Mouse (Mus musculus): ENCODE measurements around the gene Cblc.

The Cblc gene

DNA sequence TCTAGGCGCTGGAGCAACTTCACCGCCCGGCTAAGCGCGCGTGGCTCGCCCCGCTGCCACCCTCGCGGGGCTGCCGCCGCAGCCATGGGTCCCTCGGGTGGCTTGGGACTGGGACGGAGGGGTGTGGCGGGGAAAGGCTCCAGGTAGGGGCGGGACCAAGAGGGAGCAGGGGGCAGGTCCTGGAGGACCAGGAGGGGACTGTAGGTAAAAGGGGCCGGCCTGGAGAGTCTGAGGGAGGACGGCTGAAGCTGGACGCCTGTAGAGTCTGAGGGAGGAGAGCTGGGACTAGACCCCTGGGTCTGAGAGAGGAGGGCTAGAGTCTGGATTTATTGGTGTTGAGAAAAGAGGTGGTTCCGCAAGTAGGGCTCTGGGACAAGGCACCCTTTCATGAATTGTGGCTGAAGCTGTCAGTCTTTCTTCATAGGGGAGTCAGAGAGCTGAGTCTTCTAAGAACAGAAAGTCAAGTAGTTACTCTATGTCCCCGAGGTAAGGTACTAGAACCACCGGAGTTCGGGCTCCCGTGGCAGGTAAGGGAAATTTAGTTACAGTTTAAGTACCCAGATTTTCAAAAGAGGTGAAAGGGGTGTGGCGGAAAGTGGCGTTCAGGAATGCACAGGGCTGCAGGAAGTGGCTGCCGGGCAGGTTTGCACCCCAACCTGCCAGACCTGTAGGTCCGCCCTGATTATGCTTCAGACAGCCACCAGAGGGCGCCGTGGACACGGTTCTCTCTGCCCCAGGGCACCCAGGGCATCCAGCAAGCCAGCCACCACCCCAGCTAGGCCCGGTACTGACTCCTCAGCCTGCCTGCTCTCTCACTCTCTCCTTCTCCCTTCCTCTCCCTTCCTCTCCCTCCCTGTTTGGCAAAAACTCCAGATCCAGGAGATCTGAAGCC lies at the start of gene Cblc:
TSS of gene Cblc (minus strand) at position 113 of the 892 bp plus-strand sequence.
- DNase-seq (ENCODE audit: extremely low read depth, low read depth, low spot score): no peak

DNA sequence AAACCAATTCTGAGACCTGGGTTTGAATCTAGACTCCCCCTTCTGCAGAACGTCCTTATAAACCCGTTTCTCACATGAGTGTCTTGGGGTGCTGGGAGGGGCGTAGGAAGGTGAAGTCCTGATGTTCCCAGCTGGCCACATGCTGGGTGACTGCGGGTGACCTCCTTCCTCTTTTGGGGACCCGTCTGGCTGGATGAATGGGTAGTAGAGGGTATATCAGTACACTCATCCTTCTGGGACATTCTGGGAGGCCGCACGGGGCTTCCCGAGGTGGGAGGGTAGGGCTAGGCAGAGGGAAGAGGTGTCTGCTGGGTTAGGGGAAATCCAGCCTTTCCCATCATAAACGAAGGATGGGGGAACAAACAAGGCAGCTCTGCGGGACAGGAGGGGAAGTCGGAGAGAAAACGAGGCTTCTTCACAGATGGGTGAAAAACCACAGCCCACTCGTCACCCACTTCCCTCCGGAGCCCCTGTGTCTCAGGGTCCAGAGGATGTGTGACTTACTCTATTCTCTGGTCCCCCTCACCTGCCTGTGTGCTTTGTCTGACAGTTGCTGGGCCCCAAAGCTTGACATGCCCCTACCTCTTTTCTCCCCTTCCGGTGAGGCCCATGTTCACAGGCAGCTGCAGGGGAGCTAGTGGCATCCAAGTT lies 48.0 kb upstream of the Cblc start:
- no peak for DNase-seq (ENCODE audit: extremely low read depth, low read depth, low spot score)

- DNase-seq (ENCODE audit: extremely low read depth, low read depth, low spot score): no peak
Measured at GRCm38 (mm10) chr7:19843561-19843960, 47.0 kb upstream of the Cblc start.

DNA sequence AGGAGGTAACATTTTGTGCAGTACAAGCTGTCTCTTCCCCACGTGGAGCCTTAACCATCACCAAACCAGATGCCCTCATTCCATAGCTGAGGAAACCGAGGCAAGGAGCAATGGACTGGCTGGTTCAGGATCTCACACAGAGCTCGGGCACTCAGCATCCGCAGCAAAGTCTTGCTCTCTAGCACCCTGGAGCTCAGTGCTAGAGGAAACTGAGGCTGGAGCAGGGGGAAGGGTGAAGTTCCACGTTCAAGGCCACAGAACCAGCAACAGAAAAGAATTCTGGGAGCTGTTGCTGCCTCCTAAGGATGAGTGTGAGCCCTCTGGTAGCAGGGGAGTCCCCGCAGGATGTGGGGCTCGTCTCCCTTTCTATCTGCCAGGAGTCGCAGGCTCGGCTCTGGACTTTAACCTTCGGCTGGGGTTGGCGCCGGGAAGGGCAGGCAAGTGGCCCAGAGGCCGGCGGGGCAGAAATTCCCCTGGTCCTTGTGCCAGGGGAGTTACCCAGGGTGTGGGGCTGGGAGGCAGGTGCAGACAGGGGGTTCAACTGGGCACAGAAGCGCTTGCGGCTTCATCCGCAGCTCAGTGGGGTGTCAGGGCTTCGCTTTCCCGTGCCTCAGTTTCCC lies 46.4 kb upstream of the Cblc start:
- DNase-seq (ENCODE audit: extremely low read depth, low read depth, low spot score): no peak

DNA sequence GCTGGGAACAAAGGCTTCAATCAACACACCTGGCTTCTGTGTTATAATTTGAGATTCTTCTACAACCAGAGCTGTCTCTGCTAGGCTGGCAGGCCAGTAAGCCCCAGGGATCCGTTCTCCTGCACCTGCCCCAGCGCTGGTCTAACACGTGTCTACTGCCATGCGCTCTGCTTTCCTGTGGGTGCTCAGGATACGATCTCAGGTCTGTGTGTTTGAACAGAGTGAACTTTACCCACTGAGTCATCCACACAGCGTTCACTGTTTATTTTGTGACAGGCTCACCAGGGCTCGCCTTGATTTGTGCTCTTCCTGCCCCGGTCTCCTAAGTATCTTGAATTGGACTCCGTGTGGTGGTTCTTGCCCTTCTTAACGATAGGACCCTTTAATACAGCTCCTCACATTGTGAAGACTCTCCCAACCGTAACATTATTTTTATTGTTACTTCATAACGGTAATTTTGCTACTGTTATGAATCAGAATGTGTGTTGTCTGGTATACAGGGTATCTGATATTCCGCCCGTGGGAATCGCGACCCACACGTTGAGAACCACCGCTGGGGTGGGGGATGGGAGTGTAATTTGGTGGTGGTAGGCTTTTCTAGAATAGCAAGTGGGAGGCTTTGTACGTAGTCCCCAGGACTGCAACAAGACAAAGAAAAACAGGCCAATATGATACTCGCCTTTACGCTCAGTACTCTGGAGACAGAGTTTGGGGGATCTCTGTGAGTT lies 45.2 kb upstream of the Cblc start:
- no peak for DNase-seq (ENCODE audit: extremely low read depth, low read depth, low spot score)

GRCm38 (mm10) chr7:19840936-19841335 lies 44.3 kb upstream of the Cblc start:
- no peak for DNase-seq (ENCODE audit: extremely low read depth, low read depth, low spot score)

GRCm38 (mm10) chr7:19840371-19840770 lies 43.8 kb upstream of the Cblc start:
- DNase-seq (ENCODE audit: extremely low read depth, low read depth, low spot score): peak; percentile 70

DNA sequence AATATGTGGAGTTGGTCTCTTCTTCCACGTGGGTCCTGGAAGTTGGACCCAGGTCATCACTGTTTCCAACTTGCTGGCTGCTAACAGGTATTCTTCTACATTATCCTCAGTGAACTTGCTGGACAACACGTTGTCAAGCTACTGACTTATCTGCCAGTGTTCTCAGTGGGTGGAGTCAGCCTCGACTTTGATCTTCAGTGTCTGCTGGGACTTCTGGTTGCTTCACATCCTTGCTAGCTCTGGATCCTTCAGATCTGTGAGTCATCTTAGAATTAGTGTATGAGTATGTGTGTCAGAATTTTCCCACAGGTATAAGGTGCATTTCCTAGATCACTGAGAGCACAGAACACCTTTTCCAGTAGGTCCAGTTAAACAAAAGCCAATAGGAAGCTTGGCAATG lies 40.2 kb upstream of the Cblc start:
- no peak for DNase-seq (ENCODE audit: extremely low read depth, low read depth, low spot score)

DNA sequence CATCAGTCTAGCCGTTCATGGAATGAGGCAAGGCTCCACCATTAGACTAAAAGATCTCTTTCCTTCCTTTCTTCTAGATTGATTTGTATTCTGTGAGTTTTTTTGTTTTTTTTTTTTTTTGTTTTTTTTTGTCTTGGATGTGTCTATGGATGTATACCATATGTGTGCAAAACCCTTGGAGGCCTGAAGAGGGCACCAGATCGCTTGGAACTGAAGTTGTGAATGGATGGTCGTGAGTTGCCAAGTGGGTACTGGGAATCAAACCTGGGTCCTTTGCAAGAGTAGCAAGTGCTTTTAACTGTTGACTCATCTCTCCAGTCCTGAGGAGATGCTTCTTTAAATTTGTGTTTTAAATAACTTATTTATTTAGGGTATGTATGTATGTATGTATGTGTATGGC lies 37.4 kb upstream of the Cblc start:
- no peak for DNase-seq (ENCODE audit: extremely low read depth, low read depth, low spot score)

GRCm38 (mm10) chr7:19831837-19832236 lies 35.2 kb upstream of the Cblc start:
- no peak for DNase-seq (ENCODE audit: extremely low read depth, low read depth, low spot score)

- peak; percentile 90 for DNase-seq (ENCODE audit: extremely low read depth, low read depth, low spot score)
Measured at GRCm38 (mm10) chr7:19830682-19831156, 34.1 kb upstream of the Cblc start.

- no peak for DNase-seq (ENCODE audit: extremely low read depth, low read depth, low spot score)
Measured at GRCm38 (mm10) chr7:19829694-19830093, 33.1 kb upstream of the Cblc start.

DNA sequence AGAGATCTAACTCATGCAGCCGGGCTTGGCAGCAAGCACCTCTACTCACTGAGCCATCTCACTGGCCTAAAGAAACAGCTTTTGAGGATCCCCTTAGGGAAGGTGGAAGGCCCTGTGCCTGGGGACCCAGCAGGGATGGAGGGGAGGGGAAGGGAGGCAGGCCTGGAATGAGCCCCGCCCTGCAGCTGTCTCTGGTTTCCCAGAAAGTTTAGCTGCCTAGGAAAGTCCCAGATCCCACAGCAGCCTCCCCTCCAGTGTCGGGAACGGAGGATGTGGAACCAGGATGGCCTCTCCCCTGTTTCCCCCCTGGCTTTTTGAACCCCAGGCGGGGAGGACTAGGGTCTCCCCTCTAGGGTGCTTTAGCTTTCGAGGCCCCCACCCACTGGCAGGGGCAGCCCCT lies 30.1 kb upstream of the Cblc start:
- no peak for DNase-seq (ENCODE audit: extremely low read depth, low read depth, low spot score)

DNA sequence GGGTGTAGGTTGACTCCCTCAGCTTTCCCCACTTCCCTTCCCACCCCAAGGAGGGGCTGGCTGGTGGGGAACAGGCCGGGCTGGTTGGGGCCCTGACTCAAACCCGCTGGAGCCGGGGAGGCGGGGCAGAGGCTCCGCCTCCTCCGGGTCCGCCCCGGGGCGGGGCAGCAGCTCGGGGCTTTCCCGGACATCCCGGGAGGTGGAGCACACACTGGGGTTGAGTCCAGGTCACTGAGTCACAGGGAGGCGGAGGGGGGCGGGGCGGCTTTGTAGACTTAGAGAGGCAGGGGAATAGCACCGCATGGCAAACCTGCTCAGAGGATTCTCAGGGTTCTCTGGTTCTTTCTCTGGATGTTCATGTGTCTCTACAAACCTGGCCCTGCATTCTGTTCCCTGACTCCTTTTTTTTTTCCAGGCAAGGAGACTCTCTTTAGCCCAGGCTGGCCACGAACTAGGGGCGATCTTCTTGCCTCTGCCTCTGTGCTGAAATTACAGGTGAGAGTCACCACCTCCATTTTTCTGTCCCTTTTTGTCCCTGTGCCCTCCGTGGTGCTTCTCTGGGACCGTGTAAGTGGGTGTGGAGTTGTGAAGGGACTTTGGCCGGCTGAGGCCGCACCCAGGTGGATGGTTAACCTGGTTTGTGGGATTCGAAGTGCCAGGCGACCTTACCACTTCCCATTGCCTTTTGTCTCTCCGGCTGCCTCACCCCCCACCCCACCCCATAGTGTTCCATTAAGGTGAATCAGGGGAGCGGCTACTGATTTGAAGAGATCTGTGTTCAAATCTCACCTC lies 27.8 kb upstream of the Cblc start:
- no peak for DNase-seq (ENCODE audit: extremely low read depth, low read depth, low spot score)

- DNase-seq (ENCODE audit: extremely low read depth, low read depth, low spot score): no peak
Measured at GRCm38 (mm10) chr7:19823256-19824181, 26.9 kb upstream of the Cblc start.

DNA sequence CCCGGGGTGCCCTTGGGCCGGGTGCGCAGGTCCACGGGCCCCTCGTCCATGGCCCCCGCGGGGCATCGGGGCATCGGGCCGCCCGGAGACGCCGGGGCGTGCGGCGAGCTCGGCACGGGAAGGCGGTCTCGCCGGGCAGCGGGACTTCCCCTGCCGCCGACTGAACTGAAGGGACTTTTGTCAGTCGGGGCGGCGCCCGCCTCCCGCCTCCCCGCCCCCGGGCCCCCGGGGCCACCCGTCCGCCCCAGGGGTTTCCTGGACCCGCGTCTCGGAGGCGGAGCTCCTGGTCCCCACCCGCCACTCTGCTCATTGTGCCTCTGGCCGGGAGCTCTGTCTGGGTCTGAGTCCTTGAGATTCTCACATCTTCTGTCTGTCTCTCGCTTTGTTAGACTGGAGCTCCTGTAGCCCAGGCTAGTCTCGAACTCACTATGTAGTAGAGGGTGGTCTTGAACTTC lies 26.0 kb upstream of the Cblc start, which contains the start of gene Bcl3:
TSS of gene Bcl3 (minus strand) at position 167 of the 455 bp plus-strand sequence.
- no peak for DNase-seq (ENCODE audit: extremely low read depth, low read depth, low spot score)

GRCm38 (mm10) chr7:19822193-19822592 lies 25.6 kb upstream of the Cblc start:
- DNase-seq (ENCODE audit: extremely low read depth, low read depth, low spot score): no peak

- no peak for DNase-seq (ENCODE audit: extremely low read depth, low read depth, low spot score)
Measured at GRCm38 (mm10) chr7:19821633-19822032, 25.0 kb upstream of the Cblc start.
